Mouse (Mus musculus): ENCODE data around the gene AU015836. TPM values are rescaled to one million over a fixed set of nuclear protein-coding genes. Genes with fewer than 3 reads are reported as not detected.

Gene AU015836
- total RNA-seq (2015) (not detected in 2 replicates), total RNA-seq (2017) (0.48 TPM in 1 of 2 replicates, not detected in the other)

- ATAC-seq (ENCODE audit: poor library complexity, severe bottlenecking): no peak
Observed at GRCm38 (mm10) chrX:93968444-93968843, at the start of gene AU015836. Gene AU015836, plus strand, starts transcription at chrX:93968659.

- ATAC-seq (ENCODE audit: poor library complexity, severe bottlenecking): peak; percentile 40
Observed at GRCm38 (mm10) chrX:93919017-93919416, 49.4 kb upstream of the AU015836 start.

GRCm38 (mm10) chrX:93928379-93928778 is 40.1 kb upstream of the AU015836 start:
- ATAC-seq (ENCODE audit: poor library complexity, severe bottlenecking): no peak

GRCm38 (mm10) chrX:93928794-93929193 is 39.7 kb upstream of the AU015836 start:
- ATAC-seq (ENCODE audit: poor library complexity, severe bottlenecking): no peak

- ATAC-seq (ENCODE audit: poor library complexity, severe bottlenecking): no peak
Observed at GRCm38 (mm10) chrX:93931694-93932093, 36.8 kb upstream of the AU015836 start.

GRCm38 (mm10) chrX:93956727-93957126 is 11.7 kb upstream of the AU015836 start:
- ATAC-seq (ENCODE audit: poor library complexity, severe bottlenecking): peak; percentile 47; the same call in 1 of the 2 replicates

GRCm38 (mm10) chrX:93958502-93958901 is 10.0 kb upstream of the AU015836 start:
- ATAC-seq (ENCODE audit: poor library complexity, severe bottlenecking): no peak

- ATAC-seq (ENCODE audit: poor library complexity, severe bottlenecking): no peak
Observed at GRCm38 (mm10) chrX:93980341-93980740, 11.9 kb downstream of the AU015836 start.

GRCm38 (mm10) chrX:93982193-93982592 is 13.7 kb downstream of the AU015836 start:
- no peak for ATAC-seq (ENCODE audit: poor library complexity, severe bottlenecking)

GRCm38 (mm10) chrX:93985096-93985495 is 16.6 kb downstream of the AU015836 start:
- ATAC-seq (ENCODE audit: poor library complexity, severe bottlenecking): peak; percentile 92

GRCm38 (mm10) chrX:94006991-94007390 is 38.5 kb downstream of the AU015836 start:
- no peak for ATAC-seq (ENCODE audit: poor library complexity, severe bottlenecking)

GRCm38 (mm10) chrX:94009442-94009841 is 41.0 kb downstream of the AU015836 start:
- ATAC-seq (ENCODE audit: poor library complexity, severe bottlenecking): no peak

- no peak for ATAC-seq (ENCODE audit: poor library complexity, severe bottlenecking)
Observed at GRCm38 (mm10) chrX:94011656-94012173, 43.3 kb downstream of the AU015836 start.

- ATAC-seq (ENCODE audit: poor library complexity, severe bottlenecking): no peak
Observed at GRCm38 (mm10) chrX:94012479-94013167, 44.2 kb downstream of the AU015836 start.

GRCm38 (mm10) chrX:94016891-94017290 is 48.4 kb downstream of the AU015836 start:
- ATAC-seq (ENCODE audit: poor library complexity, severe bottlenecking): no peak

- no peak for ATAC-seq (ENCODE audit: poor library complexity, severe bottlenecking)
Observed at GRCm38 (mm10) chrX:94022264-94022874, 53.9 kb downstream of the AU015836 start.

Other genes starting within 250 kb of the AU015836 start
- gene Pdk3, start 136.5 kb upstream of the AU015836 start, total RNA-seq (2015): 37.1 and 54.2 TPM in 2 replicates
- 33.7 and 33.8 TPM in 2 replicates for gene Pdk3, start 136.5 kb upstream of the AU015836 start, total RNA-seq (2017)
- 37.8 and 45.3 TPM in 2 replicates for gene Zfx, start 155.0 kb downstream of the AU015836 start, total RNA-seq (2015)
- 32.1 and 32.6 TPM in 2 replicates for gene Zfx, start 155.0 kb downstream of the AU015836 start, total RNA-seq (2017)
- 95.0 and 104 TPM in 2 replicates for gene Eif2s3x, start 244.2 kb downstream of the AU015836 start, total RNA-seq (2015)
- 102 and 106 TPM in 2 replicates for gene Eif2s3x, start 244.2 kb downstream of the AU015836 start, total RNA-seq (2017)